Mouse (Mus musculus): ENCODE measurements around the gene Spats2.

DNA sequence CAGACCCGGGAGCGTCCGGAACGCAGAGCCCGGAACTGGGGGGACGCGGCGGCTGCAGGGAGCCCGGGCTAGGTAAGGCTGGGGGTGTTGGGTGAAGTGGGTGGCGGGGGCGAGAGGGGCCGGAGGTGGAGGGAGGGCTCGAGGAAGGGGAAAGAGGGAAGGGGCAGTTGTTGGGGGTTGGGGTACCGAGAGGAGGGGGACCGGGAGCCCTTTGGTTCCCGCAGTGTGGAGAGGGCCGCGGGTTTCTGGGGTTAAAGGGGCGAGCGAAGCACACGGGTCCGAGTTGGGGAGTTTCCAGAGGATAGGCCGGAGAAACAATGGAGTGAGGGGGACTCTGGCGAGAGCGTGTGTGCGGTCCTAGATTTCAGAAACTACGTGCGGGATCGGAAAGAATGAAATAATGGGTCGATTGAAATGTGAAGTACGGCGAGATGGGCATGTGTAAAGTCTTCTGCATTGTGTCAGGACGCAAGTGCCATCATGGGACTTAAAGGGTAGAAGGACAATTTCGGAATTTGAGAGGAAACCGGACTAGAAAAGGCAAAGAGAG is 1.2 kb downstream of the Spats2 start:
- TF ChIP-seq CTCF (IDR thresholded peaks at IDR 0.05; ENCODE audit: borderline replicate concordance, insufficient read depth, low read length) (no peak), POLR2A (IDR thresholded peaks at IDR 0.05; ENCODE audit: low read depth, low read length) (no peak)
